8 mouse cellular contexts compared by ENCODE assay signal in genomic region chr8:121273195-121273594, GRCm38 (mm10).
DNase-seq lines count a peak whose midpoint lies in the region; ATAC-seq and TF ChIP-seq lines count a peak whose summit lies in the region.

No protein-coding gene starts in this region.

- H3K9me3 ChIP-seq in embryonic facial prominence, embryonic 14.5 days (ENCODE audit: control insufficient read depth, low read length) = no peaks in the 10 kb centered on the region
- H3K9me3 ChIP-seq in limb, embryonic 14.5 days (ENCODE audit: control insufficient read depth, low read length) = no peaks in the 10 kb centered on the region

- peak overlapping the region; percentile 23; the same call in 1 of the 2 replicates for H3K4me2 ChIP-seq in embryonic facial prominence, embryonic 14.5 days (ENCODE audit: low read depth, low read length)
- peak overlapping the region; percentile 30 for H3K4me2 ChIP-seq in limb, embryonic 14.5 days (replicated peaks; ENCODE audit: low read depth, low read length, severe bottlenecking)

- no peaks in the 10 kb centered on the region for H3K4me1 ChIP-seq in embryonic facial prominence, embryonic 14.5 days (ENCODE audit: control insufficient read depth, insufficient read depth, low read length)
- no peaks in the 10 kb centered on the region for H3K4me1 ChIP-seq in limb, embryonic 14.5 days (ENCODE audit: control insufficient read depth, insufficient read depth, low read length)

- TF ChIP-seq CTCF in layer of hippocampus, adult 2 months (conservative IDR thresholded peaks at IDR 0.05) = no peak

- H3K36me3 ChIP-seq in embryonic facial prominence, embryonic 14.5 days (ENCODE audit: control insufficient read depth, insufficient read depth, low read length) = no peaks in the 10 kb centered on the region
- H3K36me3 ChIP-seq in limb, embryonic 14.5 days (ENCODE audit: control insufficient read depth, insufficient read depth, low read length) = no peaks in the 10 kb centered on the region

- no peaks in the 10 kb centered on the region for H3K27me3 ChIP-seq in embryonic facial prominence, embryonic 14.5 days (replicated peaks; ENCODE audit: control insufficient read depth, insufficient read depth, low read length)
- H3K27me3 ChIP-seq in limb, embryonic 14.5 days (ENCODE audit: control insufficient read depth, insufficient read depth, low read length) = no peaks in the 10 kb centered on the region

- no peak for TF ChIP-seq POLR2A in limb, embryonic 14.5 days (IDR thresholded peaks at IDR 0.05; ENCODE audit: borderline replicate concordance, extremely low read depth, insufficient read depth, insufficient read length)

- H3K4me3 ChIP-seq in layer of hippocampus, adult 2 months = peak overlapping the region; percentile 26
- H3K4me3 ChIP-seq in embryonic facial prominence, embryonic 14.5 days (ENCODE audit: low read depth, low read length) = 0 out of 2 replicates have a peak overlapping the region, but pooled peaks have one; percentile 7
- peak overlapping the region; percentile 16 for H3K4me3 ChIP-seq in limb, embryonic 14.5 days (replicated peaks; ENCODE audit: low read length)

- H3K9ac ChIP-seq in embryonic facial prominence, embryonic 14.5 days (ENCODE audit: low read depth, low read length) = no peak overlapping the region
- no peak overlapping the region for H3K9ac ChIP-seq in limb, embryonic 14.5 days (ENCODE audit: low read depth, low read length, severe bottlenecking)

- H3K27ac ChIP-seq in layer of hippocampus, adult 2 months = no peak overlapping the region
- no peak overlapping the region for H3K27ac ChIP-seq in embryonic facial prominence, embryonic 14.5 days (replicated peaks; ENCODE audit: low read depth, low read length)
- no peak overlapping the region for H3K27ac ChIP-seq in limb, embryonic 14.5 days (replicated peaks; ENCODE audit: low read depth, low read length)

- peak in 1 of 2 experiments; percentile 31 for DNase-seq in layer of hippocampus, adult 2 months (ENCODE audit: low spot score in 2 of 2)
- DNase-seq in layer of hippocampus, postnatal 36 days = no peak
- peak; percentile 94 for DNase-seq in ZHBTc4 (ENCODE audit: low read depth, low spot score)
- peak; percentile 63 for DNase-seq in embryonic facial prominence, embryonic 14.5 days (ENCODE audit: low spot score)
- peak; percentile 34 for DNase-seq in limb, embryonic 14.5 days (ENCODE audit: low spot score)
- no peak for DNase-seq in gastrocnemius, adult 8-10 months (ENCODE audit: low spot score in 2 of 2)
- DNase-seq in gastrocnemius, postnatal 10 days = no peak
- DNase-seq in kidney, adult 8-10 months = no peak

- 65% methylated on average over 14 of the region's 14 CpGs for WGBS in embryonic facial prominence, embryonic 14.5 days
- 61% methylated on average over 14 of the region's 14 CpGs for WGBS in limb, embryonic 14.5 days

- ATAC-seq in embryonic facial prominence, embryonic 14.5 days (ENCODE audit: low read depth) = peak; percentile 71
- peak; percentile 73 for ATAC-seq in limb, embryonic 14.5 days (ENCODE audit: low FRiP score, low read depth)

Comparison
In these comparisons a context has a peak if more than half of its experiments do, and no peak if none do; other contexts are left out.
1. DNase-seq: peak in ZHBTc4 (single experiment), embryonic facial prominence, embryonic 14.5 days (single experiment) and limb, embryonic 14.5 days (single experiment); none in layer of hippocampus, postnatal 36 days (0 of 2), gastrocnemius, adult 8-10 months (0 of 2), gastrocnemius, postnatal 10 days (single experiment) and kidney, adult 8-10 months (0 of 2).
2. Peak in every context shown above with its lines, with median percentiles within 50 percentile points of each other: H3K4me3 ChIP-seq.